Mouse (Mus musculus) hindbrain, embryonic 13.5 days (tissue): ENCODE measurements at regions not wholly inside any gene's neighbourhood (a gene's known extent, or its start where the extent isn't known, plus 50 kb on each side); places are given as distances from the start of the nearest gene placed in this dataset.

ENCODE experiments used
- ATAC-seq: fragments of 200-750 bp; cut with Nextera tagmentation; 2 replicates; pipeline ENCODE4 v1.8.0; 2017; ENCODE audit warnings: moderate TSS enrichment; ENCODE audit not compliant: low FRiP score
- H3K27ac ChIP-seq: fragments of 300-500 bp; sonication (generic); 2 replicates; pipeline ENCODE4 v1.5.1; 2015; ENCODE audit warnings: inconsistent platforms, mild to moderate bottlenecking, moderate library complexity
- H3K27me3 ChIP-seq: fragments of 300-500 bp; sonication (generic); 2 replicates; pipeline ENCODE4 v1.6.1; 2015; ENCODE audit warnings: mild to moderate bottlenecking, inconsistent platforms
- H3K36me3 ChIP-seq: fragments of 300-500 bp; sonication (generic); 2 replicates; pipeline ENCODE4 v1.6.1; 2015; ENCODE audit warnings: mild to moderate bottlenecking, inconsistent platforms
- H3K4me1 ChIP-seq: fragments of 300-500 bp; sonication (generic); replicated peaks from 2 replicates; pipeline ENCODE4 v1.6.1; 2015; ENCODE audit warnings: inconsistent platforms
- H3K4me2 ChIP-seq: fragments of 300-500 bp; sonication (generic); 2 replicates; pipeline ENCODE4 v1.6.1; 2015; ENCODE audit warnings: inconsistent platforms, mild to moderate bottlenecking, moderate library complexity
- H3K4me3 ChIP-seq: fragments of 300-500 bp; sonication (generic); 2 replicates; pipeline ENCODE4 v1.5.1; 2015; ENCODE audit warnings: mild to moderate bottlenecking, inconsistent platforms
- H3K9ac ChIP-seq: fragments of 300-500 bp; sonication (generic); 2 replicates; pipeline ENCODE4 v1.6.1; 2015; ENCODE audit warnings: mild to moderate bottlenecking, inconsistent platforms
- H3K9me3 ChIP-seq: fragments of 300-500 bp; sonication (generic); 2 replicates; pipeline ENCODE4 v1.6.1; 2016; ENCODE audit warnings: inconsistent platforms
- WGBS: fragments of 180-500 bp; shearing (Covaris S2); methylation state at CpG from one replicate; pipeline ENCODE4 v1.1.7; 2015; 5-methylcytosine and 5-hydroxymethylcytosine counted together

DNA sequence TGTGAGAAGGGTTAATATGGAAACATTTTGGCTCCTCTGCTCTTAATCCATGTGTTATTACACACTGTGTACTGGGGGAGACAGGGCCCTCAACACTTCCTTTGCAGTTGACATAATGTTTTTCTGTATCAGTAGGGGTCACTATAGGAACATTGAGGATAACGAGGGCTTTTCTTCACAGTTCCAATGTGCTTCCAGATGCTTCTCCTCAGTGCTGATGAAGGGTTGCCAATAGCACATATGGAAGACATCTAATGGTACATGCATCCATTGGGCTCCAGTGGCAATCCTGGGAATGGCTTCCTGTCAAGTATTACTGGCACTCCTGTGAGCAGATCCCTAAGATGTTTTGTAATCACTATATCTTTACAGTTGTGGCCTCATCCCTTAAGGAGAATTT is 62.1 kb downstream of the Naa11 start:
- Histone ChIP-seq H3K4me3 (no peak overlapping the region), H3K4me1 (no peaks in the 10 kb centered on the region), H3K27me3 (no peaks in the 10 kb centered on the region), H3K36me3 (no peaks in the 10 kb centered on the region), H3K4me2 (no peak overlapping the region), H3K27ac (no peak overlapping the region), H3K9me3 (no peaks in the 10 kb centered on the region), H3K9ac (no peak overlapping the region)
- ATAC-seq, result no peak
- WGBS, result 57% methylated on average over 1 of the region's 1 CpGs

DNA sequence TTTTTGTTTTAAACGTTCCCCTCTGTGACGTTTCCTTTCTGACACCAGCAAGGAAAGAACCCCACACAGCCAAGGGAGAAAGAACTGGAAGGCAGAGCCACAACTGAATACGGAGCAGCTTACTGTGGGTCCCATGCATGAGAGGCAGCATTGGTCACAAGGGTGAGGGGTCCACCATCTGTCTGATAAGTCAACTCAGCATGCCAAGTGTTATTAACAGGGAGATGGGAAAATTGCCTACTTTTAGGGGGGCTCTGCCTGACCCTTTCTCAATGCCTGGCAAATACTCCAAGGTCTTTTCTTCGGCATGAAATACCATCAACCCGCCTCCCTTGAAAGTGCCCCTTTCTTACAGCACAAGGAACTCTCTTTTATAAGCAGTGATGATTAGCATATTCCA is 66.3 kb downstream of the Naa11 start:
- 76% methylated on average over 5 of the region's 5 CpGs for WGBS
- Histone ChIP-seq H3K9ac (no peak overlapping the region), H3K4me3 (no peak overlapping the region), H3K36me3 (no peaks in the 10 kb centered on the region), H3K4me2 (no peak overlapping the region), H3K27me3 (no peaks in the 10 kb centered on the region), H3K27ac (no peak overlapping the region), H3K4me1 (no peaks in the 10 kb centered on the region), H3K9me3 (no peaks in the 10 kb centered on the region)
- ATAC-seq, result no peak

DNA sequence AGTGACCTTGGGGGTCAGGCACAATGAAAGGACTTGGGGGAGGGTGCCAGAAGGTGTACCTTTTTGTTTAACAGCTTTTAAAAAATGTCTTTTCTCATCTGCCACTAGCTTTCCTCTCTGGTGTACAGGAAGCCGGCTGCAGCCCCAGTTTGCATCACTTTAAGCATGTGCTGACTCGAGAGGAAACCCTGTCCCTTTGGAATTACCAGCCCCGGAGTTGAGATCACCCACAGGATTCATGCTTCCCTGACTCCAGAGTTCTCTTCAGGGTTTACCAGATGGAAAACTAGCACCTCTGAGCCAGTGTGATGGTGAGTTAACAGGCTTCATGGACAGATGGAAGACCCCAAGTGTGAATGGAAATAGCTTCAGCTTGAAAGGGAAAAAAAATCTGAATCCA is 68.3 kb downstream of the Naa11 start:
- Histone ChIP-seq H3K4me1 (no peaks in the 10 kb centered on the region), H3K9me3 (no peaks in the 10 kb centered on the region), H3K4me3 (no peak overlapping the region), H3K27me3 (no peaks in the 10 kb centered on the region), H3K9ac (no peak overlapping the region), H3K36me3 (no peaks in the 10 kb centered on the region), H3K4me2 (no peak overlapping the region), H3K27ac (no peak overlapping the region)
- no peak for ATAC-seq
- WGBS, result 50% methylated on average over 3 of the region's 3 CpGs

DNA sequence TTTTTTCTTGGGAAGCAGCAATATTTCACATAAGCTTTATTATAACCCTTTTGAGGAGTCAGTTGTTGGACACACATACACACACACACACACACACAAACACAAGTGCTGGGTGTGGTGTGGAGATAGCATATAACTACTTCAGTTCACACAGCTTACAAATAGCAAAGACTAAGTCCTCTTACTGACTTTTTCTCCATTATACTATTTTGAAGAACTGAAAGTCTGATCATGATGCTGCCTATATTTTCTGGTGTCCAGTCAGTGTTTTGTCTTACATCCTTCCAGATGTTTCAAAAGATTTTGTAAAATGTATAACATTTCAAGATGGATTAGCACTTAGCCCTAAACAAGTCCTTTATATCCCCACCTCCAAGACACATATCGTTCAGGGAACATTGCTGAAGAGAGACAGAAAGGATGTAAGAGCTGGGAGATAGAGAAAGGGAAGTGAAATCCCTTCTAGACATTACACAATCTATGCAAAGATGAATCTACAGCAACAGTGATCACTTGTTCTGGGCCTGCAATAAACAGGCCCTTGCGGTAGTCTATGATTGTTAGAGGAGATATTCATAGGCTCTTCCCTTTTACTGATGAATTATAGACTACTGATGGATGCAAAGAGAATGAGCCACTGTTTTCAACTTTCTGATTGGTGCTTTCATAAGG is 72.2 kb downstream of the Naa11 start:
- WGBS, result 92% methylated on average over 2 of the region's 2 CpGs
- H3K27me3 ChIP-seq, result no peaks in the 10 kb centered on the region
- no peak overlapping the region for H3K9ac ChIP-seq

DNA sequence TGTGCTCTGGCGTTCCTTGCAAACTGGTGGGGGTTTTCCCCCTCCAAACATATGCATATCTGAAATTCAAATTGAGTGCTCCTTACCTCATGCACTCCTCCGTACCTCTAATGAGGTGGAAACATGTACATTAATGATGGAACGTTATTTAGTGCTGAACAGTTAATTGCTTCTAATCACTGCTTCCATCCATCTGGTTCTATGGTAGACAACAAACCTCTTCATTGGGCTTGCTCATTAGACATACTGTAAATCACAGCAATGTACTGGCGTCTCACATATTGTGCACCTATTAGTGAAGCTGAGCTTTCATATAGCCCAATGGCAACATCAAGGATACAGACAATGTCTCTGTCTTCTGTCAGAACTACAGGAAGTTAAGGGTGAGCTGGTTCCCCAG is 85.3 kb downstream of the Naa11 start:
- no peak overlapping the region for H3K4me3 ChIP-seq
- ATAC-seq, result no peak
- H3K9ac ChIP-seq, result no peak overlapping the region
- WGBS, result 64% methylated on average over 4 of the region's 4 CpGs
- no peaks in the 10 kb centered on the region for H3K4me1 ChIP-seq
- no peak overlapping the region for H3K27ac ChIP-seq
- H3K27me3 ChIP-seq, result no peaks in the 10 kb centered on the region
- H3K4me2 ChIP-seq, result no peak overlapping the region
- no peaks in the 10 kb centered on the region for H3K9me3 ChIP-seq
- H3K36me3 ChIP-seq, result no peaks in the 10 kb centered on the region

More for the DNA sequence above, 72.2 kb downstream of the Naa11 start:
- no peak overlapping the region for H3K4me2 ChIP-seq
- H3K9me3 ChIP-seq, result no peaks in the 10 kb centered on the region
- no peaks in the 10 kb centered on the region for H3K36me3 ChIP-seq
- H3K4me3 ChIP-seq, result no peak overlapping the region
- no peaks in the 10 kb centered on the region for H3K4me1 ChIP-seq
- no peak overlapping the region for H3K27ac ChIP-seq
- no peak for ATAC-seq

DNA sequence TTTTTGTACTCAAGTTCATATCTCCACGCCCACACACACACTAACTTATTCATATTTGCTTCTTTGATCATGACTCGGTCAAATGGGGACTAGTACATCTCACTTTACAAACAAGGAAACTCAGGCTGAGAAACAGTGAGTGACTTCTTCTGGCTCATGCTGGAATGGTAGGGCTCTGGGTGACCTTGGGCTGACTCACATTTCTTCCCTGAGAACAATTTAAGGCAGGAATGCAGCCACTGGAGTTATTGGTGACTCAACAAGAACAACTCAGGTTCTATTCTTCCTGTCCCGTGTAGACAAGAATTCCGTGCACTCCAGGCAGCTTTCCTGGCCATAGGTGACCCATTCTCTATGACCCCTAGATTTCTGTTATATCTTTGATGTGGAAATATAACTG is 87.3 kb downstream of the Naa11 start:
- no peak overlapping the region for H3K4me2 ChIP-seq
- WGBS, result 85% methylated on average over 4 of the region's 4 CpGs
- no peak overlapping the region for H3K27ac ChIP-seq
- no peaks in the 10 kb centered on the region for H3K4me1 ChIP-seq
- no peak overlapping the region for H3K9ac ChIP-seq
- no peak for ATAC-seq
- H3K9me3 ChIP-seq, result no peaks in the 10 kb centered on the region
- no peaks in the 10 kb centered on the region for H3K27me3 ChIP-seq
- H3K4me3 ChIP-seq, result no peak overlapping the region
- H3K36me3 ChIP-seq, result no peaks in the 10 kb centered on the region

DNA sequence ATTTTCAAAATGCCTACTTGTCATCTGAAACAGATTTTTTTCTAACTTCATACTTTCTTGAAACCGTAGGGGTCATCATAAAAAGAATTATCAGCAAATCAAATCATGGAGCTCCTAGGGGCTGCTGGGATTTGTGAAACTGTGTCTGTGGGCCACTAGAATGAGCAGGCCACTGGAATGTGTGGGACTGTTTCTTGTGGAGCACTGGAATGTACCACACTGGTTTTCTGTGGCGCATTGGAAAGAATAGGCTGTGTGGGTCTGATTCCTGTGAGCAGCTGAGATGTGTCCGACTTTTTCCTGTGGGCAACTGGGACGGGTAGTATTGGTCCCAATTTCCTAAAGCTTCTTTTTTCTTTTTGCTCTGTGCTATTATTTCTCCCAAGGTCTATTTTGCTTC is 90.6 kb downstream of the Naa11 start:
- Histone ChIP-seq H3K4me2 (no peak overlapping the region), H3K36me3 (no peaks in the 10 kb centered on the region), H3K27me3 (no peaks in the 10 kb centered on the region), H3K27ac (no peak overlapping the region), H3K9ac (no peak overlapping the region), H3K4me3 (no peak overlapping the region), H3K4me1 (no peaks in the 10 kb centered on the region; the same call in 1 of the 2 replicates), H3K9me3 (no peaks in the 10 kb centered on the region)
- WGBS, result 81% methylated on average over 4 of the region's 4 CpGs
- ATAC-seq, result no peak

DNA sequence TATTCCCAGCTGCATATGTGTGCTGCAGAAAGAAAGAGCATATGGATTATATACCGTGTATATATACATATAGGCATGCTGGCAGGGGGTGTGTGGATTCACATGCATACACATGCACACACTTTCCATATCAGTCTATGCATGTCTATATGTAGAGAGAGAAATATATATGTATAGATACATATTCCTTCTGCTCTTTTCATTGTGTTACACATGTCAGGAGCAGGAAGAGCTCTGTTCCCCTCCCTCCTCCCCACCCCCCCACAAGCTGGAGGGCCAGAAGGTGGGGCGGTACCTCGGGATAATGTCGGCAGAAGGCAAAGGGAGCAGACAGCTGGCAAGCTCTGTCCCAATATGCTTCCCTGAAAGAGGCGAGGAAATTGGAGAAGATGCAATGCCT is 91.3 kb downstream of the Naa11 start:
- no peak overlapping the region for H3K4me2 ChIP-seq
- no peaks in the 10 kb centered on the region; the same call in 1 of the 2 replicates for H3K4me1 ChIP-seq
- H3K4me3 ChIP-seq, result no peak overlapping the region
- H3K27ac ChIP-seq, result no peak overlapping the region
- ATAC-seq, result no peak
- WGBS, result 39% methylated on average over 5 of the region's 5 CpGs
- H3K9ac ChIP-seq, result no peak overlapping the region
- no peaks in the 10 kb centered on the region for H3K27me3 ChIP-seq
- H3K9me3 ChIP-seq, result no peaks in the 10 kb centered on the region
- H3K36me3 ChIP-seq, result no peaks in the 10 kb centered on the region

DNA sequence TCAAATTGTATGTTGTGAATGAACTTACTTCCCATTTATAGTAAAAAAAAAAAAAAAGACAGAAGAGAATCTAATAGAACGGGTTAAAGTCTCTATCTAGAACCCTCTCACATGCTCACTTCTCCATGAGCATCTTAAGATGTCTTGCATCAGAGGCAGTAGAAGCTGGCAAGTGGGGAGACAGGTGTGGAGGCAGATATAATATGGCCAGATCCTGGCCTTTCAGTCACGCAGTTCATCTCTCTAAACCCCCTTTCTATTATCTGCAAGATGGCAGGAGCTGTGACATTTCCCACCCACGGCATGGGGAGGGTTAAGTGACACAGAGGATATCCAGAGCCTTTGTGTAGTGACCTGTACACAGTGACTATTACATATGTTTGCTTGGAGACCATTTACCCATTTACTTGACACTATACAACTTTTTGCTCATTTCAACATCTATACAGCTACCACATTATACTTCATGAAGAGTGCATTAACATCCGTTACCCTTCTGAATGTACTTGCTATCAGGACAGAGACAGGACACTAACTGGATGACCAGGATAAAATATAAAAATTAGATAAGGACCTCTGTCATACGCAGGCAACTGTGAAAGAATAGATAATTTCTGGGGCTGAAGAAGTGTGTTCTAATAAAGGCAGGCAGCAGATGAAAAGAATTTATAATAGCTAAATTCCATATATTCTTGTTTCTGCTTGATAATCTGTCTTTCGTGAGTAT is 91.9 kb downstream of the Naa11 start:
- no peak for ATAC-seq
- WGBS, result 57% methylated on average over 6 of the region's 6 CpGs

DNA sequence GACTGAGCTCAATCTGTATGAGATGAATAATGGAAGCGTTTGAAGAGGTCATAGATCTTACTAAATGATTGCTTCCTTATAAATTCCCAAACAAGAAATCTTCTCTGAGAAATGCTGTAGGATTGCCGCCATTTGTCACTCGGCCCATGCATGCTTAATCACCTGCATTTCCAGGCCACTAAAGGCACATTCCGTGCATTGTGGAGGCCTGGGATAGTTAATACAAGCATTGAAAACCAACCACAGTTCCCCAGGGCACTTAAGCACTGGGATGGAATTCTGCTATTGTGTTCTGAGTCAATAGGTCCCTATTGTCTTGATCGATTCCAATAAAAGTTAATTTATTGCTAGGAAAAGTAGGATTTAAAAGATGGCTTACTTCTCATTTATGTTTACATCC is 92.5 kb downstream of the Naa11 start:
- H3K4me3 ChIP-seq, result no peak overlapping the region
- H3K27me3 ChIP-seq, result no peaks in the 10 kb centered on the region
- no peak overlapping the region for H3K27ac ChIP-seq
- H3K9me3 ChIP-seq, result no peaks in the 10 kb centered on the region
- no peak overlapping the region for H3K9ac ChIP-seq
- H3K36me3 ChIP-seq, result no peaks in the 10 kb centered on the region
- H3K4me1 ChIP-seq, result no peaks in the 10 kb centered on the region; the same call in 1 of the 2 replicates
- ATAC-seq, result no peak
- H3K4me2 ChIP-seq, result no peak overlapping the region
- 26% methylated on average over 5 of the region's 5 CpGs for WGBS

More for the DNA sequence above, 91.9 kb downstream of the Naa11 start:
- H3K27me3 ChIP-seq, result no peaks in the 10 kb centered on the region
- no peak overlapping the region for H3K9ac ChIP-seq
- H3K27ac ChIP-seq, result no peak overlapping the region
- no peaks in the 10 kb centered on the region; the same call in 1 of the 2 replicates for H3K4me1 ChIP-seq
- H3K4me2 ChIP-seq, result no peak overlapping the region
- no peaks in the 10 kb centered on the region for H3K9me3 ChIP-seq
- no peaks in the 10 kb centered on the region for H3K36me3 ChIP-seq
- no peak overlapping the region for H3K4me3 ChIP-seq

DNA sequence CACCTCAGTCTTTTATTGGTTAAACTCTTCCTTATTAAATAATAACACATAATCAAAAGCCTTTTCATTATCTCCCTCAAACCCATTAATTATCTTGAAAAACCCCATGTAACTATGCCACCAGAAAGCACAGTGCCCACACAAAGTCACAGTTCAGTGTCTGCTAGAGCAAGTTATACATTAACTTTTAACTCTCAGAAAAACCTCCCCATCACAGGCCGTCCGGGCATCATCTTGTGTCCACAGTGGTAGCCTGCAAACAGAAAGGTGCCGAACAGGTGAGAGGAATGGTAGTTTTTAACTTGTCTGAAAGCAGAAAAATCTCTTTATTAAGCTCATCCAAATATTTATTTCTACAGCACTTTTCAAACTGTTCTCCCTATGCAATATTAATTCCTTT is 96.0 kb downstream of the Naa11 start:
- Histone ChIP-seq H3K9me3 (no peaks in the 10 kb centered on the region), H3K27me3 (no peaks in the 10 kb centered on the region), H3K4me1 (no peaks in the 10 kb centered on the region; the same call in 1 of the 2 replicates), H3K4me2 (no peak overlapping the region), H3K36me3 (no peaks in the 10 kb centered on the region), H3K9ac (no peak overlapping the region), H3K4me3 (no peak overlapping the region), H3K27ac (no peak overlapping the region)
- no peak for ATAC-seq
- WGBS, result 70% methylated on average over 3 of the region's 3 CpGs

DNA sequence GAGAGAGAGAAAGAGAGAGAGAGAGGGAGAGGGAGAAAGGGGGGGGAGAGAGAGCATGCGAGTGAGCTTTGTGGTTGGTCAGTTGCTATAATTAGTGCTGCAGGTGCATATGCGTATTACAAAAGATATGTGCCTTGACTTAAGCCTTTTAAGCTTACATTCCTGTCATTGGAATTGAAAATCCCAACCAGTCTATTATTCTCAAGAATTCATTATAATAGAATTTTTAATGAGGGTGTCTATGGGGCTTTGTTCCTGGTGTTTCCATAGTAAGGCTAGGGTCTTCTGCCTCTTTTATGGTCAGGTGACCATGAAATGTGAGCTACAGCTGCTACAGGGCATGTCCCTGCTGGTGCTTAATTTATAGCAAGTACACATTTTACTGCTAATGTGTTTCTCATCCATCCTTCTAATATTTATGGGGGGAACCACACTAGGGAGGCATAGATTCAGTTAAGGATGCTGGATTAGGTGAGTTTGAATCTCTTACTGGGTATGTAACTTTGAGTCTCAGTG is 102.0 kb downstream of the Naa11 start:
- H3K36me3 ChIP-seq, result no peaks in the 10 kb centered on the region
- H3K27me3 ChIP-seq, result no peaks in the 10 kb centered on the region
- no peak overlapping the region for H3K9ac ChIP-seq
- ATAC-seq, result no peak
- H3K9me3 ChIP-seq, result no peaks in the 10 kb centered on the region
- H3K27ac ChIP-seq, result no peak overlapping the region; the same call in 1 of the 2 replicates
- WGBS, result 24% methylated on average over 2 of the region's 2 CpGs
- no peak overlapping the region for H3K4me3 ChIP-seq
- no peak overlapping the region for H3K4me2 ChIP-seq
- H3K4me1 ChIP-seq, result peaks cover 9% of the 10 kb centered on the region; the same call in 1 of the 2 replicates
